Mouse (Mus musculus) megakaryocyte, embryonic 14.5 days (primary cell): ENCODE data around the gene Scnn1b.

Experiments
- FLI1 ChIP-seq: IDR thresholded peaks from 2 replicates; pipeline ENCODE4 v1.6.1; 2012; ENCODE audit warnings: low read length, inconsistent platforms, mixed read lengths
- GATA1 ChIP-seq: IDR thresholded peaks from 3 replicates; pipeline ENCODE4 v1.6.1; 2012; ENCODE audit warnings: mixed read lengths, low read length, inconsistent platforms, borderline replicate concordance

DNA sequence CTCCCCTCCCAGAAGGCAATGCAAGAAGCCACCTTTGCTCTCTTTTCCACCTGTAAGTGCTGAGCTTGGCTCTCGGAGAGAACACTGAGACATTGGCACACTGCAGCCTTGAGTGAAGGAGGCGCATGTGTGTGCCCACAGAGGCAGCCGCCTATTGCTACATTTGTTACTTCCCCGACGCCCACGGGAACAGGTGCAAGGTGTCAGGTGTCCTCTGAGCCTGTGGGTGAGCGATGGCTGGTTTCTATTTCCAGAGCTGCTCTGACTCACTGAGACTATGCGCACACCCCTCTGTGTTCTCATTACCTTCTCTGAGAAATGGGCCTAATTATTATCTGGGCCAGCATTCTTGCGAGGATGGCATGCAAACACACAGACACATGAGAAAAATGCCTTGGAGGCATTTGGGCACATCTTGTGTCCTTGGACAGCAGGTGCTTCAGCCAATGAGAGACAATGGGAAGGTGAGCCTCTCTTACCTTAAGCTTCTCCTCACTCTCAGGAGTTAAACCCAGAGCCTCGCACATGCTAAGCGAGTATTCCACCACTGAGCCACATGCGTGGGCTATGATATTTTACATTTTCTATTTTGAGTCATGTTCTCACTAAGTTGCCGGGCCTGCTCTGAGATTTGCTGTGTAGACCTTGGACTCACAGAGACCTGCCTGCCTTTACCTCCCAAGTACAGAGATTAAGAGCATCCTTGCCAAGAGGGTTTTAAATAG, 26.0 kb downstream of the Scnn1b start:
- TF ChIP-seq GATA1 (no peak), FLI1 (no peak)
